Mouse (Mus musculus) midbrain, postnatal 0 days (tissue): ENCODE results near the gene Sorl1. TPM values are rescaled to one million over a fixed set of nuclear protein-coding genes. Genes with fewer than 3 reads are reported as not detected.

Experiments used
- ATAC-seq: fragments of 200-750 bp; cut with Nextera tagmentation; 2 replicates; pipeline ENCODE4 v1.8.0; 2017; ENCODE audit warnings: moderate number of reproducible peaks, mild to moderate bottlenecking, moderate TSS enrichment, moderate library complexity; ENCODE audit not compliant: low FRiP score
- DNase-seq: peaks from one replicate; pipeline ENCODE4 v3.0.0-alpha.2; 2015; ENCODE audit warnings: low spot score
- H3K27ac ChIP-seq: fragments of 300-500 bp; sonication (generic); 2 replicates; pipeline ENCODE4 v1.5.1; 2014; ENCODE audit warnings: low read depth, mild to moderate bottlenecking, low read length, mixed read lengths
- H3K27me3 ChIP-seq: fragments of 300-500 bp; sonication (generic); 2 replicates; pipeline ENCODE4 v1.6.1; 2014; ENCODE audit warnings: low read length, control low read depth, mixed read lengths; ENCODE audit not compliant: insufficient read depth
- H3K36me3 ChIP-seq: fragments of 300-500 bp; sonication (generic); 2 replicates; pipeline ENCODE4 v1.6.1; 2014; ENCODE audit warnings: low read length, control low read depth, mixed read lengths; ENCODE audit not compliant: insufficient read depth
- H3K4me1 ChIP-seq: fragments of 300-500 bp; sonication (generic); 2 replicates; pipeline ENCODE4 v1.6.1; 2014; ENCODE audit warnings: mild to moderate bottlenecking, control low read depth, antibody characterized with exemption, low read length, mixed read lengths; ENCODE audit not compliant: insufficient read depth
- H3K4me2 ChIP-seq: fragments of 300-500 bp; sonication (generic); 2 replicates; pipeline ENCODE4 v1.6.1; 2014; ENCODE audit warnings: low read depth, mild to moderate bottlenecking, low read length, mixed read lengths; ENCODE audit not compliant: poor library complexity, severe bottlenecking
- H3K4me3 ChIP-seq: fragments of 300-500 bp; sonication (generic); 2 replicates; pipeline ENCODE4 v1.5.1; 2014; ENCODE audit warnings: low read depth, mild to moderate bottlenecking, low read length, moderate library complexity
- H3K9ac ChIP-seq: fragments of 300-500 bp; sonication (generic); replicated peaks from 2 replicates; pipeline ENCODE4 v1.6.1; 2014; ENCODE audit warnings: mild to moderate bottlenecking, low read length, moderate library complexity, mixed read lengths; ENCODE audit not compliant: poor library complexity, severe bottlenecking
- H3K9me3 ChIP-seq: fragments of 300-500 bp; sonication (generic); 2 replicates; pipeline ENCODE4 v1.6.1; 2016; ENCODE audit warnings: low read length, control low read depth
- CTCF ChIP-seq: IDR thresholded peaks from 2 replicates; pipeline ENCODE4 v1.5.1; 2016; ENCODE audit warnings: antibody characterized with exemption, mild to moderate bottlenecking
- WGBS: fragments of 180-500 bp; shearing (Covaris S2); extraction: QIAGEN DNeasy Blood & Tissue Kit; methylation state at CpG from one replicate; pipeline ENCODE4 v1.1.7; 2014; 5-methylcytosine and 5-hydroxymethylcytosine counted together
- polyA plus RNA-seq: library from polyadenylated mRNA; unstranded; fragments of >200 nt; fragmentation: Nextera tagmentation; extraction: Ambion mirVana; gene quantifications from 2 replicates; pipeline ENCODE4 v1.2.1, GENCODE M21; 2015
- total RNA-seq: library from RNA; depleted of rRNA; stranded (reverse); fragments of >200 nt; gene quantifications from 2 replicates; pipeline ENCODE4 v1.2.3, GENCODE M21; 2014; rRNA removed

Gene Sorl1
- 21.9 and 24.8 TPM in 2 replicates for total RNA-seq
- polyA plus RNA-seq = 6.7 and 7.1 TPM in 2 replicates

DNA sequence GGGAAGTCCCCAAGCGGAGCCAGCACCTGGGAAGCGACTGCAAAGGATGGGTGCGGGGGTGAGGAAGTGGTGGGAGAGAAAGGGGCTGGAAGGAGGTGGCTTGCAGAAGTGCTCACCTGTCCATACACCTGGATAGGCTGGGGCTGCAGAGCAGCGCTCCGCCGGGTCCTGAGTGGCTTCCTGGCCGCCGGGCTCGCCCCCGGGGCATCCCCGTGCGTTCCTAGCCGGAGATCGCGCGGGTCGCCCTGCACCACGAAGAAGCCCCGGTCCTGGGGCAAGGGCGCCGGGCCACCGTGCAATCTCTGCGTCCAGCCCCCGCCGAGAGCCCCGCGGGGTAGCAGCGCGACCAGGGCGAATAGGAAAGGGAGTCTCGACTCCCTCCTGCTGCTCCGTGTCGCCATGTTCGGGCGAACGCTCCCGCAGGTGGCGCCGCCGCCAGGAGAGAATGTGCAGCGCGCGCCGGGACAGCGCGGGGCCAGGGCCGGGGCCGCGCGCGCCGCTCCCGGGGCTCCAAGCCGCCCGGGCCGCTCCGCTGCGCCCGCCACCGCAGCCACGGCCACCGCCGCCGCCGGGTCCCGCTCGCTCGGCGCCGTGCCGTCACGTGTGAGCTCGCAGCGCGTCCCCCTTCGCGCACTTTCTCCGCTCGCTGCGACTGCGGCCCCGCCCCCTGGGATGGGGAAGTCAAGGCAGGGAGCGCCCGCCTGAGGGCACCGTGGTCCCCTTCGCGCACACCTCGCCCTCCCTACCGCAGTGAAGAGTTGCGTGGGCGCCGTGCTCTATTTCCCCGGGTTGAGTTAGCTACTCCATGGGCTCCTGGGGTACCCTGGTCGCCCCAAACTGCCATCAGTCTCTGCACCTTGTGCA lies at the start of gene Sorl1:
Gene Sorl1 (minus strand): TSS at position 585 of the 864 bp plus-strand sequence.
- H3K36me3 ChIP-seq = no peaks in the 10 kb centered on the region
- no peaks in the 10 kb centered on the region for H3K9me3 ChIP-seq
- H3K27ac ChIP-seq = peak within 1 kb of the TSS; percentile 33
- WGBS = under 1% methylated on average over 74 of the region's 94 CpGs
- peak within 1 kb of the TSS; percentile 91 for H3K4me3 ChIP-seq
- H3K4me2 ChIP-seq = peak within 1 kb of the TSS; percentile 76
- peak within 1 kb of the TSS; percentile 85 for H3K9ac ChIP-seq
- H3K27me3 ChIP-seq = 0 out of 2 replicates have a peak, but pooled peaks cover 3% of the 10 kb centered on the region
- ATAC-seq (peak; percentile 88), DNase-seq (peak; percentile 65)
- peaks cover 14% of the 10 kb centered on the region for H3K4me1 ChIP-seq
- TF ChIP-seq CTCF = peak; percentile 64

DNA sequence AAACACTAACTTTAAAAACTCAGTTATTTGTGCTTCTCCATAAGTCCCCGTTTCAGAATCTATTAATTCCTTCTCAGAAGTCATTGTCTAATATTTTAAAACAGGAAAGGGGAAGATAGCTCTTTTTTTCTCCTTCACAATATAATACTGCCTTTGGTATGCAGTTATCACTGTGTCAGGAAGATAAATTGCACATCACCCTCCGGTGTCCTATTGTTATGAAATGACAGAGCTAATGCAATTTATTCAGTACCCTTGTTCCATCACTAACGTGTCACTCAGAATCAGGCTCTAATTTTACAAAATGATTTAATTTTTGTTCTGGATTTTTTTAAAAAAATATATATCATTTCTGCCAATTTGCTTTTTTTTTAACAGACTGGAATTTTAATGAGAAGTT lies 49.7 kb upstream of the Sorl1 start:
- Histone ChIP-seq H3K4me1 (no peaks in the 10 kb centered on the region), H3K9me3 (no peaks in the 10 kb centered on the region), H3K27ac (no peak overlapping the region), H3K9ac (no peak overlapping the region), H3K4me2 (no peak overlapping the region), H3K36me3 (no peaks in the 10 kb centered on the region), H3K27me3 (no peaks in the 10 kb centered on the region), H3K4me3 (no peak overlapping the region)
- DNase-seq (no peak), ATAC-seq (no peak)
- TF ChIP-seq CTCF = no peak
- 61% methylated on average over 3 of the region's 3 CpGs for WGBS

DNA sequence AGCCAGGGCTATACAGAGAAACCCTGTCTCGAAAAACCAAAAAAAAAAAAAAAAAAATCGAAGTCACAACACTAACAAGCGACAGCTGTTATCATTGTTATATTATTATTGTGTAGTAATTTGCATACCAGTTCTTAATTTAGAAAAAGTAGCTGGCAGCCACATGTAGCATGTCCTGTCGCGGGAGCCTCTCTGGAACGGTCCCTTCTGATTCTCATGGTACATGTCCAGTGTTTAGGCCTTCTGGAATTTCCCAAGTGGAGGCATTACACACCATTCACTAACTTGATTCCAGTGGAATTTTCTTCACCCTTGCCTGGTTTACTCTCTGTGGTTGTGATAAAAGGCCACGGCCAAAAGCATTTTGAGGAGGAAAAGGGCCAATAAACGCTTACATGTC lies 45.4 kb upstream of the Sorl1 start:
- Histone ChIP-seq H3K4me1 (no peaks in the 10 kb centered on the region), H3K36me3 (no peaks in the 10 kb centered on the region), H3K27me3 (no peaks in the 10 kb centered on the region), H3K27ac (no peak overlapping the region), H3K4me2 (no peak overlapping the region), H3K9ac (no peak overlapping the region), H3K9me3 (no peaks in the 10 kb centered on the region), H3K4me3 (no peak overlapping the region)
- WGBS = 92% methylated on average over 7 of the region's 8 CpGs
- TF ChIP-seq CTCF = no peak
- no peak for ATAC-seq
- DNase-seq = no peak

DNA sequence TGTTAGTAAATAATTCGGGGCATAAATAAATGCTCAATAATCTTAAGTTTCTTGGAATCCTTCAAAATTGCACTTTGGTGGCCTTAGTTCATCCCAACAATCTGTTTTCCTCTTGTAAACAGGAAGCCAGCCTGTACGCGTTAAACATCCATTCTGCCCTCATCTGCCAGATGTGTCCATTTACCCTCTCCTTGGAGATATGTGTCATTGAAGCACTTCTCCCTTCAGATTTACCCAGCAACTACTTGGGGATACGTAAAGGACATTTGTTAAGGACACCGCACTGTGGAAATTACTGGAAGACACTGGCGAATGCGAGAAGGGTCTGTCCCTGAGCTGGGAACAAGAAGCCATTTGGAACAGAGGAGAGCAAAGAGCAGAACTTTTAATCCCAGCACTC lies 44.9 kb upstream of the Sorl1 start:
- 95% methylated on average over 7 of the region's 7 CpGs for WGBS

DNA sequence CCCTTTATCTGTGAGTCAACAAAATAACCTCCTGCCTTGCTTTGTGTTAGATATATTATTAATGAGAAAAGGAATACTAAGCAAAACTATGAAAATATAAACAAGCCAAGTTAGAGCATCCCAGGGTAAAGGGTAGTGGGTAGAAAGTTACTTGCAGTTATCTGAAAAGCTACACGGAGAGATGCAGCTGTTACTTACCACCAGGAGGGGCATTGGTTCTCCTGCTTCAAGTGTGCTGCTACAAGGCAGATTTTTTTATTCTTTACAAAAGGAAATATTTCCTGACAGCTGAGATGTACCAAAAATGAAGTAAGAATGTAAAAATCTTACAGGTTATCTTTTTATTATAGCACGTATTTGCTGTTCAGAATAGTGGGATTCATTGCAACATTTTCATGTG lies 40.8 kb upstream of the Sorl1 start:
- WGBS = 82% methylated on average over 2 of the region's 2 CpGs
- H3K4me2 ChIP-seq = no peak overlapping the region
- H3K36me3 ChIP-seq = no peaks in the 10 kb centered on the region
- no peak overlapping the region for H3K9ac ChIP-seq
- no peak overlapping the region for H3K4me3 ChIP-seq
- H3K27ac ChIP-seq = no peak overlapping the region
- TF ChIP-seq CTCF = peak; percentile 45
- no peaks in the 10 kb centered on the region for H3K4me1 ChIP-seq
- DNase-seq = no peak
- no peak for ATAC-seq
- H3K9me3 ChIP-seq = no peaks in the 10 kb centered on the region
- no peaks in the 10 kb centered on the region for H3K27me3 ChIP-seq

More for the DNA sequence above, 44.9 kb upstream of the Sorl1 start:
- no peak for TF ChIP-seq CTCF
- DNase-seq = no peak
- no peak overlapping the region for H3K4me3 ChIP-seq
- H3K4me2 ChIP-seq = no peak overlapping the region
- no peak overlapping the region for H3K9ac ChIP-seq
- H3K27ac ChIP-seq = no peak overlapping the region
- H3K4me1 ChIP-seq = no peaks in the 10 kb centered on the region
- no peaks in the 10 kb centered on the region for H3K27me3 ChIP-seq
- no peaks in the 10 kb centered on the region for H3K36me3 ChIP-seq
- no peaks in the 10 kb centered on the region for H3K9me3 ChIP-seq
- ATAC-seq = no peak

DNA sequence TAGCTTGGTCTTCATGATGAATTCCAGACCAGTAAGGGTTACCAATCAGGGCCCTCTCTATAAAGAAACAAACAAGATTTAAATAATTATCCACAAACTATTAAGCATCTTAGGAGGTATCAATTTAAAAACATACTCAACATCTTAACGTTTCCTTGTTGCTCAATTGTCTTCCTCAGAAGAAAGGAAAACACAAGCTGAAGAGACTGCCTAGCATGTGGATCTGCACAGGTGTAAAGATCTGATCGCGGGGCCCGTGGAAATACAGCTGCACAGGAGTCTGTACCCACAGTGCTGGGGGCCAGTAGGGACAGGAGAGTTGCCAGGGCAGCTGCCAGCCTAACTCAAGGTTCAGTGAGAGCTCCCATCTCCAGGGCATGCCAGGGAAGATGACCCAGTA lies 38.9 kb upstream of the Sorl1 start:
- Histone ChIP-seq H3K9ac (no peak overlapping the region), H3K4me1 (no peaks in the 10 kb centered on the region), H3K4me3 (no peak overlapping the region), H3K27me3 (no peaks in the 10 kb centered on the region), H3K36me3 (no peaks in the 10 kb centered on the region), H3K27ac (no peak overlapping the region), H3K9me3 (no peaks in the 10 kb centered on the region), H3K4me2 (no peak overlapping the region)
- DNase-seq (no peak), ATAC-seq (no peak)
- 91% methylated on average over 4 of the region's 4 CpGs for WGBS
- no peak for TF ChIP-seq CTCF
